ENCODE assay signal across 9 mouse cellular contexts in genomic region chr15:12549271-12549918, GRCm38 (mm10).
A peak's percentile ranks its signal among the peaks of the same experiment; 100 is the strongest.
DNase-seq lines count a peak whose midpoint lies in the region; ATAC-seq and TF ChIP-seq lines count a peak whose summit lies in the region.
"Had no signal": no experiment of that assay in that cellular context is flagged by ENCODE, and none has a peak within 500 bp of the region (broad histone marks: within the 10 kb centered on the region; RNA-seq: fewer than 3 reads in every experiment).

No protein-coding gene starts in this region.

- H3K9me3 ChIP-seq in ES-E14 (ENCODE audit: control insufficient read depth, insufficient read depth, low read depth, low read length): no peaks in the 10 kb centered on the region
- no peaks in the 10 kb centered on the region for H3K9me3 ChIP-seq in forebrain, embryonic 15.5 days
- no peaks in the 10 kb centered on the region for H3K9me3 ChIP-seq in hindbrain, embryonic 14.5 days (ENCODE audit: control insufficient read depth, low read length)
- no peaks in the 10 kb centered on the region for H3K9me3 ChIP-seq in liver, embryonic 11.5 days (ENCODE audit: control insufficient read depth, low read length)
- no peaks in the 10 kb centered on the region for H3K9me3 ChIP-seq in midbrain, postnatal 0 days (ENCODE audit: low read length)

- no peak for TF ChIP-seq POLR2A in brain, embryonic 14.5 days (IDR thresholded peaks at IDR 0.05; ENCODE audit: borderline replicate concordance, extremely low read depth, insufficient read depth, insufficient read length, poor library complexity, severe bottlenecking)

- WGBS in forebrain, embryonic 15.5 days: under 1% methylated on average over 28 of the region's 28 CpGs
- under 1% methylated on average over 28 of the region's 28 CpGs for WGBS in hindbrain, embryonic 14.5 days
- under 1% methylated on average over 28 of the region's 28 CpGs for WGBS in liver, embryonic 11.5 days
- WGBS in midbrain, postnatal 0 days: 1% methylated on average over 28 of the region's 28 CpGs

- peaks cover 0 to 13% of the 10 kb centered on the region in 2 experiments; a peak in 2 of 4 replicates for H3K4me1 ChIP-seq in ES-E14 (ENCODE audit: control insufficient read depth in 2 of 2, insufficient read depth in 2 of 2, low read length in 2 of 2, poor library complexity in 1 of 2)
- peaks cover 16% of the 10 kb centered on the region for H3K4me1 ChIP-seq in forebrain, embryonic 15.5 days
- peaks cover 22% of the 10 kb centered on the region for H3K4me1 ChIP-seq in hindbrain, embryonic 14.5 days (replicated peaks; ENCODE audit: control insufficient read depth, insufficient read depth, low read length)
- H3K4me1 ChIP-seq in liver, embryonic 11.5 days (replicated peaks; ENCODE audit: control insufficient read depth, insufficient read depth, low read length): peaks cover 4% of the 10 kb centered on the region; the same call in 1 of the 2 replicates
- H3K4me1 ChIP-seq in midbrain, postnatal 0 days (ENCODE audit: insufficient read depth, low read length): peaks cover 4% of the 10 kb centered on the region; the same call in 1 of the 2 replicates

- TF ChIP-seq CTCF in brain, embryonic 14.5 days (IDR thresholded peaks at IDR 0.05; ENCODE audit: borderline replicate concordance, extremely low read depth, insufficient read depth, insufficient read length): no peak
- TF ChIP-seq CTCF in midbrain, postnatal 0 days (IDR thresholded peaks at IDR 0.05): no peak

- DNase-seq in ES-E14 (ENCODE audit: low read depth, low spot score): no peak
- peak; percentile 42 for DNase-seq in brain, embryonic 14.5 days (ENCODE audit: low read depth)
- no peak for DNase-seq in hindbrain, embryonic 14.5 days (ENCODE audit: low spot score)
- DNase-seq in liver, embryonic 11.5 days (ENCODE audit: low spot score): peak; percentile 51
- DNase-seq in midbrain, postnatal 0 days (ENCODE audit: low spot score): no peak
- no peak for DNase-seq in left cerebral cortex, postnatal 36 days (ENCODE audit: low spot score in 2 of 2)
- DNase-seq in right cerebral cortex, adult 18-20 months: no peak

- intact Hi-C loops in left cerebral cortex, postnatal 36 days (cut with DNase I): no loop called here

- peak overlapping the region; percentile 97 for H3K4me2 ChIP-seq in forebrain, embryonic 15.5 days (replicated peaks)
- peak overlapping the region; percentile 98 for H3K4me2 ChIP-seq in hindbrain, embryonic 14.5 days (replicated peaks)
- H3K4me2 ChIP-seq in liver, embryonic 11.5 days: peak overlapping the region; percentile 91
- H3K4me2 ChIP-seq in midbrain, postnatal 0 days (ENCODE audit: low read depth, low read length, poor library complexity, severe bottlenecking): peak overlapping the region; percentile 98

- no peaks in the 10 kb centered on the region for H3K27me3 ChIP-seq in forebrain, embryonic 15.5 days
- 0 out of 2 replicates have a peak, but pooled peaks cover 8% of the 10 kb centered on the region for H3K27me3 ChIP-seq in hindbrain, embryonic 14.5 days (ENCODE audit: control insufficient read depth, insufficient read depth, low read length)
- peaks cover 9% of the 10 kb centered on the region for H3K27me3 ChIP-seq in liver, embryonic 11.5 days (replicated peaks; ENCODE audit: control insufficient read depth, insufficient read depth, low read length)
- H3K27me3 ChIP-seq in midbrain, postnatal 0 days (ENCODE audit: insufficient read depth, low read length): no peaks in the 10 kb centered on the region

- peak overlapping the region; percentile 67; the same call in 1 of the 2 replicates for H3K27ac ChIP-seq in ES-E14 (ENCODE audit: insufficient read depth, low read depth, low read length, poor library complexity, severe bottlenecking)
- H3K27ac ChIP-seq in forebrain, embryonic 15.5 days (replicated peaks): no peak overlapping the region
- peak overlapping the region; percentile 29; the same call in 1 of the 2 replicates for H3K27ac ChIP-seq in hindbrain, embryonic 14.5 days
- no peak overlapping the region for H3K27ac ChIP-seq in liver, embryonic 11.5 days (ENCODE audit: low read depth, low read length)
- peak overlapping the region; percentile 43; the same call in 1 of the 2 replicates for H3K27ac ChIP-seq in midbrain, postnatal 0 days (ENCODE audit: low read depth, low read length)

- in situ Hi-C loops in ES-E14 (cut with MboI; ENCODE audit: low sequenced_read_pairs in 2 of 2, unreplicated experiment in 2 of 2): no loop called here

- H3K36me3 ChIP-seq in ES-E14 (ENCODE audit: control insufficient read depth, insufficient read depth, low read length, poor library complexity, severe bottlenecking): no peaks in the 10 kb centered on the region
- H3K36me3 ChIP-seq in forebrain, embryonic 15.5 days: no peaks in the 10 kb centered on the region
- no peaks in the 10 kb centered on the region for H3K36me3 ChIP-seq in hindbrain, embryonic 14.5 days (replicated peaks; ENCODE audit: control insufficient read depth, insufficient read depth)
- H3K36me3 ChIP-seq in liver, embryonic 11.5 days (ENCODE audit: control insufficient read depth, insufficient read depth, low read length): no peaks in the 10 kb centered on the region
- H3K36me3 ChIP-seq in midbrain, postnatal 0 days (ENCODE audit: insufficient read depth, low read length): no peaks in the 10 kb centered on the region

- peak; percentile 69 for ATAC-seq in forebrain, embryonic 15.5 days (replicated peaks)
- peak; percentile 62; the same call in 1 of the 2 replicates for ATAC-seq in hindbrain, embryonic 14.5 days (ENCODE audit: low FRiP score)
- ATAC-seq in liver, embryonic 11.5 days (replicated peaks; ENCODE audit: low FRiP score): peak; percentile 49; the same call in 1 of the 2 replicates
- no peak for ATAC-seq in midbrain, postnatal 0 days (ENCODE audit: low FRiP score)

- no peak overlapping the region for H3K9ac ChIP-seq in ES-E14 (ENCODE audit: insufficient read depth, low read depth, low read length, poor library complexity, severe bottlenecking)
- peak overlapping the region; percentile 46 for H3K9ac ChIP-seq in forebrain, embryonic 15.5 days (replicated peaks)
- H3K9ac ChIP-seq in hindbrain, embryonic 14.5 days: peak overlapping the region; percentile 65
- H3K9ac ChIP-seq in liver, embryonic 11.5 days (ENCODE audit: low read depth, low read length): peak overlapping the region; percentile 55
- peak overlapping the region; percentile 59 for H3K9ac ChIP-seq in midbrain, postnatal 0 days (replicated peaks; ENCODE audit: low read length, poor library complexity, severe bottlenecking)

- peak overlapping the region; percentile 38 to 61 for H3K4me3 ChIP-seq in ES-E14 (ENCODE audit: insufficient read depth in 1 of 2, low read depth in 1 of 2, low read length in 2 of 2, poor library complexity in 1 of 2, severe bottlenecking in 1 of 2)
- peak overlapping the region; percentile 45 for H3K4me3 ChIP-seq in forebrain, embryonic 15.5 days
- H3K4me3 ChIP-seq in hindbrain, embryonic 14.5 days (replicated peaks; ENCODE audit: low read length): peak overlapping the region; percentile 42
- peak overlapping the region; percentile 55 for H3K4me3 ChIP-seq in liver, embryonic 11.5 days (ENCODE audit: low read depth, low read length)
- H3K4me3 ChIP-seq in midbrain, postnatal 0 days (ENCODE audit: low read depth, low read length): peak overlapping the region; percentile 45
- H3K4me3 ChIP-seq: erythroblast, embryonic 14.5 days had no signal

TF ChIP-seq in ES-E14, 5 proteins besides CTCF, POLR2A, EP300 and RAD21:
- TF ChIP-seq ZNF384 (IDR thresholded peaks at IDR 0.05; ENCODE audit: low read depth, low read length) (no peak), MAFK (IDR thresholded peaks at IDR 0.05; ENCODE audit: insufficient read depth, low read depth, low read length) (no peak), HCFC1 (IDR thresholded peaks at IDR 0.05; ENCODE audit: borderline replicate concordance, insufficient read depth, low read length) (no peak), CHD2 (IDR thresholded peaks at IDR 0.05; ENCODE audit: low read depth, low read length) (no peak), ZC3H11A (IDR thresholded peaks at IDR 0.05; ENCODE audit: borderline replicate concordance, low read depth, low read length) (no peak)

Comparison
In these comparisons a context has a peak if more than half of its experiments do, and no peak if none do; other contexts are left out.
1. DNase-seq: peak in brain, embryonic 14.5 days (single experiment) and liver, embryonic 11.5 days (single experiment); none in ES-E14 (single experiment), hindbrain, embryonic 14.5 days (single experiment), midbrain, postnatal 0 days (single experiment), left cerebral cortex, postnatal 36 days (0 of 2) and right cerebral cortex, adult 18-20 months (single experiment).
2. H3K27ac ChIP-seq: peak in ES-E14 (single experiment), hindbrain, embryonic 14.5 days (single experiment) and midbrain, postnatal 0 days (single experiment); none in forebrain, embryonic 15.5 days (single experiment) and liver, embryonic 11.5 days (single experiment).
3. Peak in every context shown above with its lines, with median percentiles within 50 percentile points of each other: H3K4me3 ChIP-seq and H3K4me2 ChIP-seq.